Mouse (Mus musculus) CD4-positive, CD25-positive, alpha-beta regulatory T cell, adult 2 months (primary cell): ENCODE data around the gene Hsf5.

ENCODE experiments used
- DNase-seq: peaks from one replicate; pipeline ENCODE4 v3.0.0-alpha.2; 2012; ENCODE audit warnings: low read depth, low spot score

Hsf5 gene

GRCm38 (mm10) chr11:87590841-87591525 lies 26.0 kb upstream of the Hsf5 start:
- DNase-seq: peak; percentile 51

GRCm38 (mm10) chr11:87591526-87592353 lies 25.2 kb upstream of the Hsf5 start, which contains the start of gene Mtmr4:
Gene Mtmr4, plus strand, starts transcription at chr11:87592162.
- DNase-seq: peak; percentile 99

- DNase-seq: no peak
Measured at GRCm38 (mm10) chr11:87592354-87592695, 24.6 kb upstream of the Hsf5 start.

- peak; percentile 7 for DNase-seq
Measured at GRCm38 (mm10) chr11:87592713-87593598, 24.0 kb upstream of the Hsf5 start.

GRCm38 (mm10) chr11:87595327-87595841 lies 21.6 kb upstream of the Hsf5 start:
- peak; percentile 81 for DNase-seq

- peak; percentile 20 for DNase-seq
Measured at GRCm38 (mm10) chr11:87595976-87596375, 21.0 kb upstream of the Hsf5 start.

- no peak for DNase-seq
Measured at GRCm38 (mm10) chr11:87596492-87596891, 20.5 kb upstream of the Hsf5 start.

- DNase-seq: no peak
Measured at GRCm38 (mm10) chr11:87597061-87597460, 19.9 kb upstream of the Hsf5 start.

- no peak for DNase-seq
Measured at GRCm38 (mm10) chr11:87599395-87600089, 17.4 kb upstream of the Hsf5 start.

- no peak for DNase-seq
Measured at GRCm38 (mm10) chr11:87600322-87600853, 16.6 kb upstream of the Hsf5 start.

GRCm38 (mm10) chr11:87602234-87602633 lies 14.7 kb upstream of the Hsf5 start:
- no peak for DNase-seq

- DNase-seq: no peak
Measured at GRCm38 (mm10) chr11:87603571-87603970, 13.4 kb upstream of the Hsf5 start.

GRCm38 (mm10) chr11:87609264-87609663 lies 7.7 kb upstream of the Hsf5 start:
- DNase-seq: no peak

GRCm38 (mm10) chr11:87611547-87611946 lies 5.4 kb upstream of the Hsf5 start:
- no peak for DNase-seq

GRCm38 (mm10) chr11:87613972-87614371 lies 3.0 kb upstream of the Hsf5 start:
- DNase-seq: no peak

GRCm38 (mm10) chr11:87615551-87615950 lies 1.4 kb upstream of the Hsf5 start:
- no peak for DNase-seq

GRCm38 (mm10) chr11:87615952-87616351 lies 1.0 kb upstream of the Hsf5 start:
- DNase-seq: no peak

- DNase-seq: no peak
Measured at GRCm38 (mm10) chr11:87617606-87618005, 642 bp downstream of the Hsf5 start.

GRCm38 (mm10) chr11:87623160-87623559 lies 6.2 kb downstream of the Hsf5 start:
- no peak for DNase-seq

GRCm38 (mm10) chr11:87629859-87630258 lies 12.9 kb downstream of the Hsf5 start:
- peak; percentile 75 for DNase-seq

GRCm38 (mm10) chr11:87638793-87639192 lies 21.8 kb downstream of the Hsf5 start:
- DNase-seq: no peak
